8 mouse cellular contexts compared by ENCODE assay signal in genomic region chr7:25181814-25182213, GRCm38 (mm10). TPM values are rescaled to one million over a fixed set of nuclear protein-coding genes. Genes with fewer than 3 reads are reported as not detected.
DNase-seq lines count a peak whose midpoint lies in the region; ATAC-seq lines count a peak whose summit lies in the region.

No protein-coding gene starts in this region.

- no peaks in the 10 kb centered on the region for H3K9me3 ChIP-seq in kidney, embryonic 15.5 days (replicated peaks)
- H3K9me3 ChIP-seq in neural tube, embryonic 11.5 days (ENCODE audit: control insufficient read depth, low read length): no peaks in the 10 kb centered on the region

- H3K4me1 ChIP-seq in kidney, embryonic 15.5 days: peaks cover 21% of the 10 kb centered on the region
- peaks cover 12% of the 10 kb centered on the region for H3K4me1 ChIP-seq in neural tube, embryonic 11.5 days (ENCODE audit: control insufficient read depth, insufficient read depth, low read length)

- no peak for ATAC-seq in kidney, embryonic 15.5 days (replicated peaks; ENCODE audit: low FRiP score)
- no peak for ATAC-seq in neural tube, embryonic 11.5 days (ENCODE audit: insufficient read depth, low FRiP score, low TSS enrichment)

- peaks cover 87% of the 10 kb centered on the region for H3K27me3 ChIP-seq in kidney, embryonic 15.5 days
- H3K27me3 ChIP-seq in neural tube, embryonic 11.5 days (ENCODE audit: control insufficient read depth, insufficient read depth, low read length): peaks cover 39% of the 10 kb centered on the region

- H3K27ac ChIP-seq in kidney, embryonic 15.5 days: no peak overlapping the region
- no peak overlapping the region for H3K27ac ChIP-seq in neural tube, embryonic 11.5 days (ENCODE audit: low read depth, low read length)

- no peaks in the 10 kb centered on the region for H3K36me3 ChIP-seq in kidney, embryonic 15.5 days
- H3K36me3 ChIP-seq in neural tube, embryonic 11.5 days (ENCODE audit: control insufficient read depth, insufficient read depth, low read length): no peaks in the 10 kb centered on the region

- no peak overlapping the region for H3K9ac ChIP-seq in kidney, embryonic 15.5 days
- H3K9ac ChIP-seq in neural tube, embryonic 11.5 days (ENCODE audit: low read length): peak overlapping the region; percentile 2; the same call in 1 of the 2 replicates

- DNase-seq in kidney, adult 9 months: no peak
- DNase-seq in embryo, embryonic 10.5 days (ENCODE audit: low spot score): peak; percentile 25
- DNase-seq in induced T-regulatory cell, adult 2 months (ENCODE audit: low read depth): peak; percentile 57
- DNase-seq in neural tube, embryonic 11.5 days (ENCODE audit: low spot score): peak; percentile 40
- no peak for DNase-seq in MN1 (ENCODE audit: low spot score)
- no peak for DNase-seq in layer of hippocampus, postnatal 10 days (ENCODE audit: low spot score in 2 of 2)
- DNase-seq in layer of hippocampus, postnatal 36 days: no peak

- H3K4me2 ChIP-seq in kidney, embryonic 15.5 days: 0 out of 2 replicates have a peak overlapping the region, but pooled peaks have one; percentile 31
- peak overlapping the region; percentile 34 for H3K4me2 ChIP-seq in neural tube, embryonic 11.5 days (ENCODE audit: low read depth)

- H3K4me3 ChIP-seq in kidney, embryonic 15.5 days (replicated peaks): 0 out of 2 replicates have a peak overlapping the region, but pooled peaks have one; percentile 8
- H3K4me3 ChIP-seq in neural tube, embryonic 11.5 days (ENCODE audit: low read depth, low read length): peak overlapping the region; percentile 19; the same call in 1 of the 2 replicates

- 4% methylated on average over 21 of the region's 21 CpGs for WGBS in kidney, embryonic 15.5 days
- WGBS in neural tube, embryonic 11.5 days: 3% methylated on average over 21 of the region's 21 CpGs

RNA-seq across cellular contexts. Expression of gene Pou2f2, which starts 2.3 kb away (rescaled TPM):
- polyA plus RNA-seq in kidney, embryonic 15.5 days (2015; fragmentation: Nextera tagmentation; extraction: Ambion mirVana): 0.64 and 2.5 TPM in 2 replicates
- polyA plus RNA-seq in neural tube, embryonic 11.5 days (2014; fragmentation: Nextera tagmentation; extraction: Ambion mirVana): 33.7 and 40.9 TPM in 2 replicates
- 10 to 100 TPM; 10.1 to 11.3 TPM for total RNA-seq in layer of hippocampus, postnatal 10 days (2021)
- total RNA-seq in layer of hippocampus, postnatal 36 days (2021): 1 to 10 TPM; 9.4 to 9.6 TPM

RNA-seq across cellular contexts. Expression of gene Dedd2, which starts 38.6 kb away (rescaled TPM):
- 10.2 and 11.7 TPM in 2 replicates for polyA plus RNA-seq in kidney, embryonic 15.5 days (2015; fragmentation: Nextera tagmentation; extraction: Ambion mirVana)
- 11.0 and 11.6 TPM in 2 replicates for polyA plus RNA-seq in neural tube, embryonic 11.5 days (2014; fragmentation: Nextera tagmentation; extraction: Ambion mirVana)
- total RNA-seq in layer of hippocampus, postnatal 10 days (2021): 10 to 100 TPM; 22.2 to 26.3 TPM
- total RNA-seq in layer of hippocampus, postnatal 36 days (2021): 10 to 100 TPM; 26.1 to 28.0 TPM

RNA-seq across cellular contexts. Expression of gene Zfp526, which starts 39.4 kb away (rescaled TPM):
- polyA plus RNA-seq in kidney, embryonic 15.5 days (2015; fragmentation: Nextera tagmentation; extraction: Ambion mirVana): 2.5 and 2.6 TPM in 2 replicates
- 3.7 and 3.8 TPM in 2 replicates for polyA plus RNA-seq in neural tube, embryonic 11.5 days (2014; fragmentation: Nextera tagmentation; extraction: Ambion mirVana)
- total RNA-seq in layer of hippocampus, postnatal 10 days (2021): 1 to 10 TPM; 7.2 to 8.4 TPM
- 10 to 100 TPM; 11.6 to 12.5 TPM for total RNA-seq in layer of hippocampus, postnatal 36 days (2021)

RNA-seq across cellular contexts. Expression of gene Gsk3a, which starts 55.8 kb away (rescaled TPM):
- 10.7 and 12.1 TPM in 2 replicates for polyA plus RNA-seq in kidney, embryonic 15.5 days (2015; fragmentation: Nextera tagmentation; extraction: Ambion mirVana)
- 15.9 and 19.7 TPM in 2 replicates for polyA plus RNA-seq in neural tube, embryonic 11.5 days (2014; fragmentation: Nextera tagmentation; extraction: Ambion mirVana)
- 100 to 1,000 TPM; 162 to 187 TPM for total RNA-seq in layer of hippocampus, postnatal 10 days (2021)
- 100 to 1,000 TPM; 195 to 201 TPM for total RNA-seq in layer of hippocampus, postnatal 36 days (2021)

Comparison
In these comparisons a context has a peak if more than half of its experiments do, and no peak if none do; other contexts are left out.
1. DNase-seq: peak in embryo, embryonic 10.5 days (single experiment), induced T-regulatory cell, adult 2 months (single experiment) and neural tube, embryonic 11.5 days (single experiment); none in kidney, adult 9 months (single experiment), MN1 (single experiment), layer of hippocampus, postnatal 10 days (0 of 2) and layer of hippocampus, postnatal 36 days (0 of 2).